Mouse (Mus musculus) spleen, adult 10 weeks (tissue): ENCODE data around the gene Bicc1. TPM values are rescaled to one million over a fixed set of nuclear protein-coding genes. Genes with fewer than 3 reads are reported as not detected.

Source experiments
- polyA plus RNA-seq: library from polyadenylated mRNA; stranded (reverse); fragments of 350-450 nt; fragmentation: Illumina TruSeq; extraction: RNeasy Lipid Tissue Mini Kit (QIAGEN cat#74804); gene quantifications from one replicate; pipeline ENCODE4 v1.2.3, GENCODE M21; 2015; ENCODE audit warnings: low replicate concordance; ENCODE audit not compliant: insufficient read depth

The Bicc1 gene
- 8.1 TPM for polyA plus RNA-seq

GRCm38 (mm10) chr10:71159676-71160235 is at the start of gene Bicc1:
Gene Bicc1, minus strand, starts transcription at chr10:71159700.

Other genes with a start within 250 kb of the Bicc1 start
- gene Tfam, start 78.6 kb upstream of the Bicc1 start, polyA plus RNA-seq, result 167 TPM
- gene Ube2d1, start 125.6 kb upstream of the Bicc1 start, polyA plus RNA-seq, result 126 TPM
- 14.6 TPM for gene Cisd1, start 185.3 kb upstream of the Bicc1 start, polyA plus RNA-seq
- gene Ipmk, start 188.1 kb upstream of the Bicc1 start, polyA plus RNA-seq, result 19.0 TPM